Mouse (Mus musculus) lung, postnatal 14 days (tissue): Measurements from ENCODE around the gene Dctpp1.

Source experiments
- DNase-seq: peaks from one replicate; pipeline ENCODE4 v3.0.0; 2021

The Dctpp1 gene

DNA sequence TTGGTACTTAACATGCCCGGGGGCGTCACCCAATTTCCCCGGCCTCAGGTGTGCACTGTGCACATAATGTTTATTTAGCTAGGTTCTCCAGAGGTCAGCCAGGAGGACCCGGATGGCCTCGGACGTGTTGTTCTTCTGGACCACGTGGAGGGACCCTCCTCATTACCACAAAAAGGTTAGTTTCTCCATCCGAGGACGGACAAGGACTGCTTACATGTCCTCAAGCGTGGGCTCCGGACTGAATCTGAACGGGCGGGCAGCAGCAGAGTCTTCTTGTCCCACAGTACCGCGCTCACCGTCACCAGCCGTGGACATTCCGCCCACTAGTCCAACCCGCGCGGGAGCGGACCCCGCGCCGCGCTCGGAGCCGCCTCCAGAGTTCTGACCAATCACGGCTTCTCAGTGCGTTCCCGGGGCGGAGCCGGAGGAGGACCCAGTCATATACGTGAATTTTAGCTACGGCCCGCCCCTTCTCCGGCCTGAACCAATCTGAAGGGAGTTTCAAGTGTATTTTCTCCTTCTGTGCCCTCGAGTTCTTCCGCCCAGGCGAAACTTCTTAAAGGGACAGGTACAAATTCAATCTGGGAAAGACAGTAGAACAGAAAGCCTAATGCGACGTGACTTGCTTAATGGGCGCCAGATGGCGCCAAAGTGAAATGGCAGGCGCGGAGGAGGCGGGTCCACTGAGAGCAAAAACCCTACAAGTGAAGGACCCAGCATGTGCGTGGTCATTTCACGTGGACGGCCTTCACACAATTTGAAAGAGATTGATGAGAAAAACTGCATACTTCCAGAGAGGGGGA is at the start of gene Dctpp1:
Gene Dctpp1, minus strand, starts transcription at position 401 of the 803 bp plus-strand sequence.
- peak; percentile 95 for DNase-seq

GRCm38 (mm10) chr7:127309951-127310350 is 49.4 kb upstream of the Dctpp1 start:
- no peak for DNase-seq

GRCm38 (mm10) chr7:127308887-127309286 is 48.4 kb upstream of the Dctpp1 start:
- DNase-seq = peak; percentile 70

DNA sequence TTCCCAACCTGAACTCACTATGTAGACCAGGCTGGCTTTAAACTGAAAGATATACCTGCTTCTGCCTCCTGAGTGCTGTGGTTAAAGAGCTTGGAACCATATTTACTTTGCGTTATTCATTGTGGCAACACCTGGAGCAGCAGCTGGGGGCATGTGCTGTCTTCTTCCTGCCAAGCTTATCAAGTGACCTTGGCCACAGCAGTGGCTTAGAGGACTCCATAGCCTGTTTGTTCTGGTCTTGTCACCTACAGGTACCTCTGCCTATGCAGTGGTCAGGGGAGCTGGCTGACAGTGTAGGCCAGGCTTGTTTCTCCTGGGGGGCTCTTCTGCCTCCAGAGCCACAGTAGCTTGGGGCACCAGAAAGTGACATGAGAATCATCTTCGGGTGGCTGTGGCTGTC is 47.9 kb upstream of the Dctpp1 start:
- DNase-seq = no peak

- no peak for DNase-seq
These were observed 37.2 kb upstream of the Dctpp1 start for GRCm38 (mm10) chr7:127297586-127298193.

DNA sequence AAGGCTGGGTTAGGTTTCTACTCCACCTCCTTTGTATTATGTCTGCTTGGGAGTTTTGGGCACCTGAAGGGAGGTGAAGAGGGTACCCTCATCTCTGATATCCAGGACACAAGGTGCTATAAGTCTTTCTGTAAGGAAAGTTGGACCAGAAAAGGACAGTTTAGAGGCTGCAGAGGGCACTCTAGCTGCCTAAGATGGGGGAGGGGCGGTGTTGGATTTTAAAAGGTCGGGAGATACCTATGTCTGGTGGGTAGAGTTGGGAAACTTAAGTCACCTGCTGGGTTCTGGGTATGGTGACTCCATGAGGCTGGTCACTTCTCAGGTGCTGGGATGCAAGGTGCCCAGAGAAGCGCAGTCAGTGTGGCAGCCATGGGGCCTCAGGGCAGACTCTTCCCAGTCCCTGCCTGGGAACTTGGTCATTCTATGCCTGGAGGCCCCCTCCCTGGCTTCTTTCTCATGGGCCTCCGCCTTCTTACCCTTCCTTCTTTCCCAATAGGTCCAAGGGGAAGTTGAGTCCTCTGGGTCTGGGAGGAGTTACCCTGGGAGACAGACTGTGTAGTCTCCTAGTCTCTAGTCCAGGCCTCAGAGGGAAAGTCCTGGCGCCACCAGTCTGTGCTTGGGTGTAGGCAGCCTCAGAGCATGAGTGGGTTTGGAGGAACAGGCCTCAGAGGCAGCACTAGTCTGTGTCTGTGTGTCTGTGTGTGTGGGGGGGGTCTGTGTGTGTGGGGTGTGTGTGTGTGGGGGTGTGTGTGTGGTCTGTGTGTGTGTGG is 36.5 kb upstream of the Dctpp1 start:
- DNase-seq = no peak

GRCm38 (mm10) chr7:127296098-127296497 is 35.6 kb upstream of the Dctpp1 start, which contains the start of gene Itgal:
TSS of gene Itgal (plus strand) at chr7:127296260.
- no peak for DNase-seq

GRCm38 (mm10) chr7:127290142-127290541 is 29.6 kb upstream of the Dctpp1 start:
- no peak for DNase-seq

DNA sequence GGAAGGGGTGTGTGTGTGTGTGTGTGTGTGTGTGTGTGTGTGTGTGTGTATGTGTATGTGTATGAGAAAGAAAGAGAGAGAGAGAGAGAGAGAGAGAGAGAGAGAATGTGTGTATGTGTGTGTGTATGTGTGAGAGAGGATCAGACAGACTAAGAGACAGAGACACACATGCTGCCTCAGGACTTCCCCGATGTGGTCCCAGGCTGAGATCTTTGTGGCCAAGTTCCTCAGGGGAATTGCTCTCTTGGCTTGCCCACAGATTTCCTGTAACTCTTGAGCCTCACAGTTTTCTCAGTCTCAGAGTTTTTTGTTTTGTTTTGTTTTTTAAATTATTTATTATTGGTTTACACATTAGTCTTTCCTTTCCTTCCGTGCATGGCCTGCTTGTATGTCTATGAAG is 28.8 kb upstream of the Dctpp1 start:
- no peak for DNase-seq

DNA sequence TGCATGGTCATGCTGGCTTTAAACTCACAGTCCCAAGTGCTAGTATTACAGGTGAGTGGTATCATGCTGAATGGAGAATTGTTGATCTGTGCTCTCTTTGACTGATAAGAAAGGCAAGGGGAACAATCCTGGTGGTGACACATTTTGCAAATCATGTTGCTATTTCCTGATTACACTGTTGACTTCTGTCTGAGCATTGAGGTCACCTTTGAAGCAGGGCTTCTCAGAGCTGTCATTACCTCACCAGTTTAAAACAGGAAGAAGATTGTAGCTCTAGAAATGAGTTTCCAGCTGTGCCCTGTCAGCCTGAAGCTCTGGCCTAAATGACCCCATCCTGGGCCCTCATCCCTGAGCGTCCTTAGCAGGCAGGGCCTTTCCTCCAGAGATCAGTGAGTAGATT is 27.4 kb upstream of the Dctpp1 start:
- DNase-seq = no peak

- DNase-seq = no peak
These were observed 24.6 kb upstream of the Dctpp1 start for GRCm38 (mm10) chr7:127285154-127285553.

DNA sequence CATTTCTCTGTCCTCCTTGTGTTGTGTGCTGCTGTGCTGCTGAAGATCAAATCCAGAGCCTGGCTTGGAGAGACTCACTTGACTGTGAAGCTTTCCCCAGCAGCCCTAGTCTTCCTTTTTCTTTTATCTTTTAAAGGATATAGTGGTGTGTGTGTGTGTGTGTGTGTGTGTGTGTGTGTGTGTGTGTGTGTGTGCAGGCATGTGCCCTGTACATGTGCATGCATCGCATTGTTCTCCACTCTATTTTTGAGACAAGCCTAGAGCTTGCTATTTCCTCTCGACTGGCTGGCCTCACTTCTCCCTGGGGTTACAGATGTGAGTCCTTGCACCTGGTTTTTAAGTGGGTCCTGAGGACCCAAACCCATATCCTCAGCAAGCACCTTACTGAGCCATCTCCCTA is 21.7 kb upstream of the Dctpp1 start:
- DNase-seq = no peak

GRCm38 (mm10) chr7:127281114-127281513 is 20.6 kb upstream of the Dctpp1 start:
- DNase-seq = no peak

GRCm38 (mm10) chr7:127280092-127280491 is 19.6 kb upstream of the Dctpp1 start:
- DNase-seq = no peak

DNA sequence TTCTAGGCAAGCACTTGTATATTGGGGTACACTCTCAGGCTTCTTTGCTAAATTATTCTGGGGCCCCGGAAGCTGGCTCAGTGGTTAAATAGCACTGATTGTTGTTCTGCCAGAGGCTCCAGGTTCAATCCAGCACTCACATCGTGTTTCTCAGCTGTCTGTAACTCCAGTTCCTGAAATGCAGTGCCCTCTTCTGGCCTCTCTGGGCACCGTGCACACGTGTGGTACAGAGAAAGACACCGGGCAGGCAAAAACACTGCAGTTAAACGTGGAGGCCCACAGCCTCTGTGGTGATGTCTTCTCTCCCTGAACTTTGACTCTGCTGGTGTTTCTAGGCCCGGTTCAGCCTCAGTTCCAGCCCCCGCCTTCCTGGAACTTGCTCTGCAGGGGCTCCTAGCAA is 17.8 kb upstream of the Dctpp1 start:
- peak; percentile 62 for DNase-seq

DNA sequence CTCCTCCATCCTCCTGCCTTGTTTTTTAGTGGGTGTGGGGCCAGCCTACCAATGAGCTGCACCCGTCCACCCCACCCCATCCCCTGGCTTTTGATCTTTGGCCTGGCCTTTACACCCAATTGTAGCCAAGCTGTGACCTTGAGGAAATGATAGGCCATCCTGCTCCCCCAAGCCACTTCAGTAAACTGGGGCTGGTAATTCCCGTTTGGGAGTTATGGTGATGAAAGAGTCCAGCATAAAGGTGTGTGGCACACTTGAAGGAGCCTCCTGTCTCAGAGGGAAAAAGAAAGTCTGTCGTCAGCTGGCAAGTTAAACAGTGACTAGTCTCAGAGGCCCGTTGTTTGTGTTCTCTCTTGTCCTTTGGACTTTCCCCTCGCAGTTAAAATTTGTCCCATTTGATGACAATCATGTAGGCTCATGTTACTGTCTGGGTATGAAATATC is 16.0 kb upstream of the Dctpp1 start:
- no peak for DNase-seq

DNA sequence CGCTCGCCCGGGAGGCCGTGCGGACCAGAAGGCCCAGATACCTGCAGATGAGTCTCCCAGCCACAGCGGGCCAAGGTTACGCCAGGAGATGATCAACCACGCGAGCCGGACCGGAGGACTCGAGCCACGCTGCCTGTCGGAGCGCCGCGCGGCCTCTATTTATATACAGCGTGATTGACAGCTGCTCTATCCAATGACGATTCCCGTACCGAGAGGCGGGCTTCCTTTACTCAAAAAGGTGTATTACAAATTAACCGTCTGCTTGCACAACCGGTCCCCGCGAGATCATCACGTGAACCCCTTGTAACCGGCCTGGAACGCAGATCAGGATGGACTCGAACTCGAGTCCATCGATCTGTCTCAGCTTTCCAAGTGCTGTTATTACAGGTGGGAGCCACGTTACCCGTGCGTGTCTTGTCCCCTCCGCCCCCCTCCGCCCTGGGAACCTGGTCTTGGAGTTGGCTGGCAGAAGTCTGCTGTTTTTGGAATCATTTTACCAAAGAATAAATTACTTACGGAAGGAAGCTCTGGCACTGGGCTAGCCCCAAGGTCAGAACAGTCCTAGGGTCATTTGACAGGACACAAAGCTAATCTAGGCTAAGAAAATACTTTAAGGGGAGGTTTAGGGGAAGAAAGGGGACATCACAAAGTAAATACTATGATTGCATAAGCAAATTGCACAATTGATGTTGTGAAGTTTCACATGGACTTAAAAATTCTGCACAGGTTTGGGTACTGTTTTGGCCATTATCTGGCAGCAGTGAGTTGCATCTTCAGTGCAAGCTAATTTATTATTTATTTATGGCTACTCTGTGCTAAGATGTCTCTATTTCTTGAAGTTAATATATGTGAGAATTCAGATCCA is 13.6 kb upstream of the Dctpp1 start, which contains the start of gene Sephs2:
Gene Sephs2, minus strand, starts transcription at position 131 of the 865 bp plus-strand sequence.
- DNase-seq = peak; percentile 98

- peak; percentile 39 for DNase-seq
These were observed 12.8 kb upstream of the Dctpp1 start for GRCm38 (mm10) chr7:127273118-127273923.

DNA sequence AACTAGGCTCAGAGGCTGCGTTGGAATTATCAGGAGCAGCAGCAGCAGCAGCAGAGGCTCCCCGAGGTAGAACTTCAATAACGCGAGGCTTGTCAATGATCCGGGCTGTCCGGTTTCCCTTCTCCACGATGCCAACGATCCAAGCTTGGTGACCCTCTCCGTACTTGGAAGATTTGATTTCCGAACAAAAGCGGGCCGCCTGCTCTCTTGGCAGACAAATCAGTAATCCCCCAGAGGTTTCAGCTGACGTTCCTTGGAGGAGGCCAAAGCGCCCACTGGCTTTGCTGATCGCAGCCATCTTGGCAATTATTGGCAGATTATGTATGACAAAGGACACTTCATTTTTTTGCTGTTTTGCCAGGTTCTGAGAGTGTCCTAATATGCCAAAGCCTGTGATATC is 12.1 kb upstream of the Dctpp1 start:
- DNase-seq = no peak

DNA sequence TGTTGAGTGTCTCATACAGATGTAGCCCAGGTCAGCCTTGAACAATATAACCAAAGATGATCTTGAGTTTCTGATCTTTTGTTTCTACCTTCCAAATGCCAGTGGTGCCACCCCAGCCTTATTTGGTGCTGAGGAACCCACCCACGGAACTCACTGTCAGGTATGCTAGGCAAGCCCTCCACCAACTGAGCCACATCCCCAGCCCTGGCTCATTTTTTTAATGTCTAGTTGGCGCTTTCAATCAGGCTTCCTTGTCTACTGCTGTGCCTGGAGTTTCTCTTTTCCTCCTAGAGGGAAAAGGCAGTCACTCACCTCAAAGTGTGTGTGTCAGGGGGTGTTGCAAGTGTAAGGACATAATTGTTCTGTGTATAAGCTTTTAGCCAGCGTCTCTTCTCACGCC is 10.6 kb upstream of the Dctpp1 start:
- no peak for DNase-seq

GRCm38 (mm10) chr7:127270666-127271065 is 10.2 kb upstream of the Dctpp1 start:
- no peak for DNase-seq

DNA sequence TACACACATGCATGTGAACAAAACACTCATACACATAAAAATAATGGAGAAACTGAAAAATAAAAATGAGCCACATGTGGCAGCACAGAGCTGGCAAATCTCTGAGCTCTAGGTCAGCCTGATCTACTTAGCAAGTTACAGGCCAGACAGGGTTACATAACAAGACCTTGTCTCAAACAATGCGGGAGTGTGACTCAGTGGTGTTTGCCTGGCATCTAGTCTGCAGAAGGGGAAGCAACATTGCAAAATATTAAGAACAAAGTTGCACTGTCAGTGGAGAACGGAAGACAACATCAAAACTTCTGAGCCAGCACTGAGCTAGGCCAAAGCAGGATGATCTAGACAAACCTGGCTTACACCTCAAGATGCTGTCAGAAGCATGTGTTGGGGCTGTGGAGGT is 9.7 kb upstream of the Dctpp1 start:
- DNase-seq = no peak
